Mouse (Mus musculus) midbrain, embryonic 16.5 days (tissue): ENCODE data around the gene Cyp2t4. TPM values are rescaled to one million over a fixed set of nuclear protein-coding genes. Genes with fewer than 3 reads are reported as not detected.

Experiments
- ATAC-seq: fragments of 200-750 bp; cut with Nextera tagmentation; 2 replicates; pipeline ENCODE4 v1.8.0; 2017; ENCODE audit warnings: moderate TSS enrichment
- H3K27ac ChIP-seq: fragments of 300-500 bp; sonication (generic); 2 replicates; pipeline ENCODE4 v1.5.1; 2014; ENCODE audit warnings: mild to moderate bottlenecking, low read length, mixed read lengths
- H3K27me3 ChIP-seq: fragments of 300-500 bp; sonication (generic); 2 replicates; pipeline ENCODE4 v1.6.1; 2014; ENCODE audit warnings: low read depth, low read length, mixed read lengths; ENCODE audit not compliant: control insufficient read depth, insufficient read depth
- H3K36me3 ChIP-seq: fragments of 300-500 bp; sonication (generic); 2 replicates; pipeline ENCODE4 v1.6.1; 2014; ENCODE audit warnings: mild to moderate bottlenecking, low read length, moderate library complexity, mixed read lengths; ENCODE audit not compliant: control insufficient read depth, insufficient read depth
- H3K4me1 ChIP-seq: fragments of 300-500 bp; sonication (generic); 2 replicates; pipeline ENCODE4 v1.6.1; 2014; ENCODE audit warnings: mild to moderate bottlenecking, low read length, mixed read lengths; ENCODE audit not compliant: control insufficient read depth, insufficient read depth
- H3K4me2 ChIP-seq: fragments of 300-500 bp; sonication (generic); 2 replicates; pipeline ENCODE4 v1.6.1; 2014; ENCODE audit warnings: mild to moderate bottlenecking, low read length, mixed read lengths
- H3K4me3 ChIP-seq: fragments of 300-500 bp; sonication (generic); 2 replicates; pipeline ENCODE4 v1.5.1; 2014; ENCODE audit warnings: low read depth, mild to moderate bottlenecking, low read length, moderate library complexity, mixed read lengths
- H3K9ac ChIP-seq: fragments of 300-500 bp; sonication (generic); 2 replicates; pipeline ENCODE4 v1.6.1; 2014; ENCODE audit warnings: low read depth, low read length, mixed read lengths
- H3K9me3 ChIP-seq: fragments of 300-500 bp; sonication (generic); replicated peaks from 2 replicates; pipeline ENCODE4 v1.6.1; 2014; ENCODE audit warnings: mild to moderate bottlenecking, low read length, mixed read lengths; ENCODE audit not compliant: control insufficient read depth, poor library complexity, severe bottlenecking
- WGBS: fragments of 180-500 bp; shearing (Covaris S2); extraction: QIAGEN DNeasy Blood & Tissue Kit; methylation state at CpG from one replicate; pipeline ENCODE4 v1.1.7; 2014; 5-methylcytosine and 5-hydroxymethylcytosine counted together
- polyA plus RNA-seq: library from polyadenylated mRNA; unstranded; fragments of >200 nt; fragmentation: Nextera tagmentation; extraction: Ambion mirVana; gene quantifications from 2 replicates; pipeline ENCODE4 v1.2.1, GENCODE M21; 2015

The Cyp2t4 gene
- polyA plus RNA-seq, 1 experiment from 2014 or later = 0.21 TPM

DNA sequence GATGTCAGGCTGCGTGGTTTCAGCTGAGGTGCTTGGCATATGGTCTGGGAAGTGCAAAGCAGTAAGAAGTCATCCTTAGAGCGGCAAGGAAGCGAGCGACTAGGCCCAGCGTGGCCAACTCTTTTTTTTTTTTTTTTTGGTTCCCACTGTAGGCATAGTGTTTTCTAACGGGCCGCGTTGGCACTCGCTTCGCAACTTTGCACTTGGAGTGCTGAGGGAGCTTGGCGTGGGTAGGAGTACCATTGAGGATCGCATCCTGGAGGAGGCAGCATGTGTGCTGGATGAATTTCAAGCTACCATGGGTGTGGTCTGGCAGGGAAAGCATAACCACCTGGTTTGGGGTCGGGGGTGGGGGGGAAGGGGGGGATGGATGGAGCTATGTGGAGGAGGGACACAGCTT lies 2.5 kb downstream of the Cyp2t4 start:
- Histone ChIP-seq H3K9ac (no peak overlapping the region), H3K4me3 (no peak overlapping the region), H3K27me3 (no peaks in the 10 kb centered on the region), H3K4me1 (peaks cover 12% of the 10 kb centered on the region), H3K36me3 (peaks cover 17% of the 10 kb centered on the region), H3K9me3 (no peaks in the 10 kb centered on the region), H3K4me2 (no peak overlapping the region), H3K27ac (no peak overlapping the region)
- 84% methylated on average over 13 of the region's 13 CpGs for WGBS
- no peak for ATAC-seq

DNA sequence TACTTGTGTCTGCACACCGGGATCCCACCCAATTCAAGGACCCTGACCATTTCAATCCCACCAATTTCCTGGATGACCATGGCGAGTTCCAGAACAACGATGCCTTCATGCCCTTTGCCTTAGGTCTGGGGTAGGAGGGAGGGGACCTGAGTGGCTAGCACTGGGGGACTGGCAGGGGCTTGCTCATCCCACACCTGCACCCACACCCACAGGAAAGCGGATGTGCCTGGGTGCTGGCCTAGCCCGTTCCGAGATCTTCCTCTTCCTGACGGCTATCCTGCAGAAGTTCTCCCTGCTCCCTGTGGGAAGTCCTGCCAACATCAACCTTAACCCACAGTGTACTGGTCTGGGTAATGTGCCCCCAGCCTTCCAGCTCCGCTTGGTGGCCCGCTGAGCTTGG lies 4.7 kb downstream of the Cyp2t4 start:
- Histone ChIP-seq H3K27me3 (no peaks in the 10 kb centered on the region), H3K4me3 (no peak overlapping the region), H3K4me1 (peaks cover 34% of the 10 kb centered on the region), H3K9ac (no peak overlapping the region), H3K36me3 (peaks cover 17% of the 10 kb centered on the region), H3K4me2 (no peak overlapping the region), H3K27ac (no peak overlapping the region), H3K9me3 (no peaks in the 10 kb centered on the region)
- no peak for ATAC-seq
- 97% methylated on average over 9 of the region's 9 CpGs for WGBS

DNA sequence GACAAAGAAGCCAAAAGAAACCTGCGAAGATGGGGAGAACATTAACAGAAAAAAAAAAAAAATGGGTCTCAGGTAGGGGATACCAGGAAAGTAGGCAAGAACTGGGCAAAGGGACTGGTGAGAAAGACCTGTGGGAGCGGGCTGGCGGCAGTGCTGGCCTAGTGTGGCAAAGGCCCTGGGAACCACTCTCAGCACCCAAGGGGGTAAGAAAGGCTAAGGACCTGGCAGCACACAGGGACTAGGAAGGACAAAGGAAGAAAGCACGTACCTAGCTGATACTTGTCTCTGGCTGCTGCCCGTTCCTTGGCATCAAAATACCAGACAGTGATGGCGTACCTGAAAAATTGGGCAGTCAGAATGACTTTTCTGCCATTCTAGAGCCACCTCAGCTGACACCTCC lies 5.7 kb downstream of the Cyp2t4 start:
- no peak overlapping the region for H3K4me2 ChIP-seq
- peaks cover 44% of the 10 kb centered on the region for H3K4me1 ChIP-seq
- no peak overlapping the region for H3K9ac ChIP-seq
- H3K36me3 ChIP-seq = peaks cover 17% of the 10 kb centered on the region
- WGBS = 89% methylated on average over 6 of the region's 6 CpGs
- H3K27ac ChIP-seq = no peak overlapping the region
- no peak for ATAC-seq
- no peaks in the 10 kb centered on the region for H3K9me3 ChIP-seq
- H3K4me3 ChIP-seq = no peak overlapping the region
- no peaks in the 10 kb centered on the region for H3K27me3 ChIP-seq

DNA sequence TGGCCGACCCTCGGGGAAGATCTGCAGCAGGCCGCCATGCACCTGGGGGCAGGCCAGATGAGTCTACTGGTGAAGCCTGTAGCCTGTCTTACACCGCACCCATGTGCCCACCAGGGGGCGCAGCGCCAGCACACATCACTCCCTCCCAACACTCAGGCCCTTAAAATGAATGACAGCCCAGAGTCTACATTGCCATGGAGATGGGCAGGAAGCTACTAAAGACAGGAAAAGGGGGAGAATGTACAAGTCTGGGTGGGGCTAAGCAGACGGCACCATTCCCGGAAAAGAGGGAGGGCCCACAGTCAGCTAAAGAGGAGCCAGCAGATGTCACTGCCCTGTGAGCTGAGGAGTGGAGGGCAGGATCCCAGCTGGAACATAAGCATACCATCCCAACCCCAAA lies 6.4 kb downstream of the Cyp2t4 start:
- H3K4me1 ChIP-seq = peaks cover 51% of the 10 kb centered on the region
- H3K36me3 ChIP-seq = peaks cover 23% of the 10 kb centered on the region
- H3K4me3 ChIP-seq = no peak overlapping the region
- no peaks in the 10 kb centered on the region for H3K27me3 ChIP-seq
- ATAC-seq = peak; percentile 85
- no peak overlapping the region for H3K9ac ChIP-seq
- peak overlapping the region; percentile 54 for H3K27ac ChIP-seq
- H3K4me2 ChIP-seq = 0 out of 2 replicates have a peak overlapping the region, but pooled peaks have one; percentile 1
- WGBS = 20% methylated on average over 8 of the region's 8 CpGs
- H3K9me3 ChIP-seq = no peaks in the 10 kb centered on the region

DNA sequence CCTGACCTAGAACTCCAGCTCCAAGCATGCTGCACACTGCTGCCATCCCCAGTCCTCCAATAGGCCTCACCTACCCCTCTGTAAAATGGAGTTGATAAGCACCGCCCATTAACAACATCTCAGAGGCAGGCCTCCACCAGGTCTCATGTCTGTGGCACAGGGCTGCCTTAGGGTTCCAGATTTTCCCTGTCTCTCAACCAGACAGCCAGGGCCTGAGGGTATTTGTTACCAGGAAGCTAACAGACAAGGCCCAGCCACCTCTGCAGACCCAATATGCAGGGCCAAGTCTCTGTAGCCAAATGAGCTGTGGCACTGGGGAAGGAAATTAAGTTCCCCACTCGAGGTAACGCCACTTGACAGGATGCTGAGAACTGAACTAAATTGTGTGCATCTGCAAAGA lies 7.4 kb downstream of the Cyp2t4 start:
- no peak for ATAC-seq
- H3K9me3 ChIP-seq = no peaks in the 10 kb centered on the region
- H3K27me3 ChIP-seq = no peaks in the 10 kb centered on the region
- no peak overlapping the region for H3K4me2 ChIP-seq
- no peak overlapping the region for H3K9ac ChIP-seq
- H3K4me3 ChIP-seq = no peak overlapping the region
- H3K4me1 ChIP-seq = peaks cover 60% of the 10 kb centered on the region
- H3K27ac ChIP-seq = no peak overlapping the region
- 89% methylated on average over 3 of the region's 3 CpGs for WGBS
- H3K36me3 ChIP-seq = peaks cover 24% of the 10 kb centered on the region

DNA sequence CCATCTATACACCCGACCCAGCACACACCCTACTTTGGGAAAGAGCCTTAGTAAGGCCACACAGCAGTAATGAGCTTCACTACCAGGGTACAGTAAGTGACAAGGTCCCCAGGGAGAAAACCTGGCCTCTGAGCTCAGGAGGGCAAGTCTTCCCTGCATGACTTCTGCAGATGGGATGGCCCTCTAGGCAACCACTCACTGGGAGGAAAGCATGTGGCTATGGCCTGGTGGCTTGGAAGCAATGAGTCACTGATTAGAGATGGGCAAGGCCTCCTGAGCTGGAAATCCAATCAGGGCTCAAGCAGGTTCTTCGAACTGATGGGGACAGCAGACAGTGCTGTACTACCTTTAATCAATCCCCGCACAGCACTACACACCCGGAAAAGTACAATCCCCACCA lies 8.2 kb downstream of the Cyp2t4 start:
- H3K4me3 ChIP-seq = no peak overlapping the region
- H3K27ac ChIP-seq = no peak overlapping the region
- H3K9ac ChIP-seq = peak overlapping the region; percentile 31; the same call in 1 of the 2 replicates
- peaks cover 60% of the 10 kb centered on the region for H3K4me1 ChIP-seq
- no peaks in the 10 kb centered on the region for H3K9me3 ChIP-seq
- H3K36me3 ChIP-seq = peaks cover 24% of the 10 kb centered on the region
- WGBS = 80% methylated on average over 4 of the region's 4 CpGs
- no peaks in the 10 kb centered on the region for H3K27me3 ChIP-seq
- H3K4me2 ChIP-seq = no peak overlapping the region
- ATAC-seq = no peak

DNA sequence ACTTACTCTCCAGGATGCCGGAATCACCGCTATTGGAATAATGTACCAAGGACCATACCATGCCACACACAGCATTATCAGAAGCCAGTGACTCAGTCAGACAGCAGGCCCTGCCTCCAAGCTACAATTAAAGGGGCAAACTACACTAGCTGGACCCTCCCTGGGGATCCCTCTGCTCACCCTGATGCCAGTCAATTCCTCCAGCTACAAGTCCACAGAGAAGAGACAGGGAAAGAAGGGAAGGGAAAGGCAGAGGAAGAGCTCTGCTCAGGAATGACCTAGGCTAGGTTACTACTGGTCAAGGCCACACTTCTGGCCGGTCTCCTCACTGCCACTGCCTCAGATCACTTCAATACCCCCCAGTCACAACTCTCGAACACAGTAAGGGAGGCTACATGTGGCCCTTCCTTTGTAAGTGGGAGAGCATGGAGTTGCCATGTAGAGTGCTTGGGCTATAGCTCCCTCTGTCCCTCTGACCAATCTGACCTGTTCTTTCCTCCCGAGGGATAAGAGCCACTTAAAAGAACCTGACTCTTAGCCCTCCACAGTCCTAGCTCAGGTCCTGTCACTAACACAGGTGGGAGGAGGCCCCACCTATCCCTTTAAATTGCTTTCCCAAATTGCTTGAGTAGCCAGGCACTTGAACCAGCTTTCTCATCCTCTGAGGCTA lies 9.4 kb downstream of the Cyp2t4 start:
- Histone ChIP-seq H3K4me3 (peak overlapping the region; percentile 0; the same call in 1 of the 2 replicates), H3K9me3 (no peaks in the 10 kb centered on the region), H3K4me2 (peak overlapping the region; percentile 95), H3K27ac (no peak overlapping the region), H3K4me1 (peaks cover 66% of the 10 kb centered on the region), H3K27me3 (no peaks in the 10 kb centered on the region), H3K9ac (peak overlapping the region; percentile 52), H3K36me3 (peaks cover 17% of the 10 kb centered on the region)
- no peak for ATAC-seq
- 85% methylated on average over 5 of the region's 5 CpGs for WGBS

DNA sequence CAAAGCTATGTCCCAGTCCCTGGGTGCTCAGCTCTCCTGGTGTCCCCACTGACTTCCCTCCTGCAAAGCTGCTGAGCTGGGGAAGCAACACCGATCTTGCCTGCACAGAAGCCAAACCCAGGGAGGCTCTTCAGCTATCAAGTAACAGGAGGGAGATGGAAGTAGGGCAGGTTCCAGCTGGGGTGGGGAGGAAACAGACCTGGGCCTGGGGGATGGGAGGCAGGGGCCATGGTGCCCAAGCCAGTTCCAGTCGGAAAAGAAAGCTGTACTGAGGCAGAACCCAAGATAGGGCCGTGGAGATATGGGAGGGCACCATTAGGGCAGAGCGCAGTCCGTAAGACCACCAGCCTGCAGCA lies 9.9 kb downstream of the Cyp2t4 start:
- Histone ChIP-seq H3K9me3 (no peaks in the 10 kb centered on the region), H3K4me3 (peak overlapping the region; percentile 0), H3K9ac (peak overlapping the region; percentile 52), H3K36me3 (peaks cover 14% of the 10 kb centered on the region; the same call in 1 of the 2 replicates), H3K27ac (no peak overlapping the region), H3K27me3 (no peaks in the 10 kb centered on the region), H3K4me2 (peak overlapping the region; percentile 95), H3K4me1 (peaks cover 66% of the 10 kb centered on the region)
- WGBS = 86% methylated on average over 5 of the region's 5 CpGs
- ATAC-seq = no peak

DNA sequence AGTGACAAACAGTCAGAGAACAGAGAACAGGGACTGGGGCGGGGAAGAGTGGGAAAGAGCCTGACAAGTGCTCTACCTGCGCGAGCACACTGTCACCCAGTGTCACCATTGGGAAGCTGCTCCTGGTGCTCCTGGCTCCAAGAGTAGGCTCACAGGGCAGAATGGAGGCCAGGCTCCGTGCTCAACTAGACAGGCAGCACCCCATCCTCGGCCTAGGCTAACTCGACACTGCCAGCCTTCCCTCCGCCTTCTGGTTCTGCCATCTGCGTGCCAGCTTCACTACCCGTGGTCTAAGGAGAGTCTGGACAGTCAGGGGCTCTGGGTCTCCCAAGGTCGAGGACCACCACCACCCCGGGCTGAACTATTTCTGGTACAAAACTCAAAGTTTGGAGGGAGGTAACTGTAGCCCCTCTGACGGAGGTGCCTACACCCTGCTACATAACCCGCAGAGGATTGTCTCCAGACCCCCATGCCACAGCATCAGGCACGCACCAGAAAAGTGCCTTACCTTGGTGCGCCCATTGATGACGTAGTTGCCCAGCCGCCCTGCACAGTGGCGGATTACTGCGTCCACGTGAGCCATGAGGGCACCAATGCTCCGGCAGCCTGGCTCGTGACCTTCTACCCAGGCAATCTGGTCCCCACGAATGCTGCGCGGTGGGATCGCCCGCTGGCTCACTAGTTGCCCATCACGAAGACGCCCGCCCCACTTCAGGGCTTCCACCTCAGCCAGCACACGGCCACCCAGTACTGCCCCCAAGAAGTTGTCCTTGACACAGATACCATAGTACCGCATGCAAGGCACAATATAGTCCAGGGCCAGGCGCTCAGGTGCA lies 10.8 kb downstream of the Cyp2t4 start:
- Histone ChIP-seq H3K4me3 (peak overlapping the region; percentile 80; the same call in 1 of the 2 replicates), H3K9me3 (no peaks in the 10 kb centered on the region), H3K9ac (peak overlapping the region; percentile 92), H3K27me3 (no peaks in the 10 kb centered on the region), H3K27ac (no peak overlapping the region), H3K4me2 (peak overlapping the region; percentile 95), H3K36me3 (peaks cover 10% of the 10 kb centered on the region; the same call in 1 of the 2 replicates), H3K4me1 (peaks cover 66% of the 10 kb centered on the region)
- no peak for ATAC-seq
- WGBS = 88% methylated on average over 33 of the region's 33 CpGs
